Mouse (Mus musculus) ES-Bruce4 (cell line): Measurements from ENCODE around the gene Rrp1b. TPM values are rescaled to one million over a fixed set of nuclear protein-coding genes. Genes with fewer than 3 reads are reported as not detected.

Experiments used
- H3K27ac ChIP-seq: 2 replicates; pipeline ENCODE4 v1.5.1; 2012; ENCODE audit warnings: low read length, inconsistent platforms; ENCODE audit not compliant: insufficient read depth
- H3K27me3 ChIP-seq: 2 replicates; pipeline ENCODE4 v1.6.1; 2012; ENCODE audit warnings: mild to moderate bottlenecking, low read length, inconsistent platforms; ENCODE audit not compliant: control insufficient read depth, poor library complexity, insufficient read depth, severe bottlenecking
- H3K36me3 ChIP-seq: 2 replicates; pipeline ENCODE4 v1.6.1; 2012; ENCODE audit warnings: inconsistent platforms, mild to moderate bottlenecking, low read length, moderate library complexity; ENCODE audit not compliant: control insufficient read depth, poor library complexity, insufficient read depth, severe bottlenecking
- H3K4me1 ChIP-seq: one replicate; pipeline ENCODE4 v1.8.1; 2011; ENCODE audit warnings: low read length; ENCODE audit not compliant: control insufficient read depth, insufficient read depth
- H3K4me3 ChIP-seq: 2 replicates; pipeline ENCODE4 v1.5.1; 2011; ENCODE audit warnings: low read depth, mild to moderate bottlenecking, low read length
- H3K9ac ChIP-seq: 2 replicates; pipeline ENCODE4 v1.6.1; 2012; ENCODE audit warnings: low read depth, mild to moderate bottlenecking, inconsistent platforms; ENCODE audit not compliant: poor library complexity, severe bottlenecking
- H3K9me3 ChIP-seq: replicated peaks from 2 replicates; pipeline ENCODE4 v1.6.1; 2012; ENCODE audit warnings: mild to moderate bottlenecking, low read length, inconsistent platforms; ENCODE audit not compliant: control insufficient read depth, poor library complexity, insufficient read depth, severe bottlenecking
- CTCF ChIP-seq: IDR thresholded peaks from one replicate; pipeline ENCODE4 v1.8.1; 2011; ENCODE audit warnings: low read depth, low read length
- EP300 ChIP-seq: IDR thresholded peaks from 2 replicates; pipeline ENCODE4 v1.6.1; 2011; ENCODE audit warnings: low read depth, low read length; ENCODE audit not compliant: insufficient read depth
- POLR2A ChIP-seq: IDR thresholded peaks from one replicate; pipeline ENCODE4 v1.8.1; 2011; ENCODE audit warnings: low read length; ENCODE audit not compliant: insufficient read depth
- polyA plus RNA-seq: library from polyadenylated mRNA; stranded (reverse); fragments of >200 nt; gene quantifications from 2 replicates; pipeline ENCODE4 v1.2.4, GENCODE M21; 2011; ENCODE audit warnings: low read depth; ENCODE audit not compliant: missing spikeins, insufficient read depth, insufficient read length

Rrp1b gene
- polyA plus RNA-seq, result 109 and 111 TPM in 2 replicates

GRCm38 (mm10) chr17:32035609-32036508 lies at the start of gene Rrp1b, which contains the start of gene Hsf2bp:
Gene Rrp1b (plus strand): TSS chr17:32036100.
Gene Hsf2bp (minus strand): TSS chr17:32036349.
- TF ChIP-seq POLR2A (peak; percentile 10), CTCF (no peak), EP300 (no peak)
- H3K27me3 ChIP-seq, result no peaks in the 10 kb centered on the region
- peaks cover 15% of the 10 kb centered on the region for H3K36me3 ChIP-seq

GRCm38 (mm10) chr17:31986915-31987314 lies 49.0 kb upstream of the Rrp1b start:
- Histone ChIP-seq H3K9me3 (no peaks in the 10 kb centered on the region), H3K4me3 (no peak overlapping the region), H3K27ac (no peak overlapping the region), H3K27me3 (no peaks in the 10 kb centered on the region), H3K4me1 (no peaks in the 10 kb centered on the region), H3K9ac (no peak overlapping the region), H3K36me3 (no peaks in the 10 kb centered on the region)
- no peak for TF ChIP-seq POLR2A
- TF ChIP-seq CTCF, result no peak
- TF ChIP-seq EP300, result no peak

More at GRCm38 (mm10) chr17:32035609-32036508, at the start of gene Rrp1b, which contains the start of gene Hsf2bp:
- Histone ChIP-seq H3K4me3 (peak within 1 kb of the TSS; percentile 85), H3K9ac (peak within 1 kb of the TSS; percentile 74), H3K9me3 (no peaks in the 10 kb centered on the region), H3K27ac (no peak within 1 kb of the TSS), H3K4me1 (peaks cover 2% of the 10 kb centered on the region)

GRCm38 (mm10) chr17:31989035-31989434 lies 46.9 kb upstream of the Rrp1b start:
- H3K4me3 ChIP-seq, result no peak overlapping the region
- no peaks in the 10 kb centered on the region; the same call in 1 of the 2 replicates for H3K36me3 ChIP-seq
- no peaks in the 10 kb centered on the region for H3K9me3 ChIP-seq
- TF ChIP-seq POLR2A, result no peak
- no peak for TF ChIP-seq CTCF
- no peak for TF ChIP-seq EP300
- H3K27ac ChIP-seq, result no peak overlapping the region
- no peaks in the 10 kb centered on the region for H3K4me1 ChIP-seq
- H3K9ac ChIP-seq, result no peak overlapping the region
- no peaks in the 10 kb centered on the region for H3K27me3 ChIP-seq

GRCm38 (mm10) chr17:31992004-31992403 lies 43.9 kb upstream of the Rrp1b start:
- TF ChIP-seq EP300 (no peak), CTCF (no peak), POLR2A (no peak)
- H3K4me3 ChIP-seq, result no peak overlapping the region
- H3K27ac ChIP-seq, result no peak overlapping the region
- H3K9ac ChIP-seq, result no peak overlapping the region
- H3K9me3 ChIP-seq, result no peaks in the 10 kb centered on the region
- H3K4me1 ChIP-seq, result no peaks in the 10 kb centered on the region
- H3K27me3 ChIP-seq, result no peaks in the 10 kb centered on the region
- H3K36me3 ChIP-seq, result no peaks in the 10 kb centered on the region; the same call in 1 of the 2 replicates

- Histone ChIP-seq H3K4me3 (no peak overlapping the region), H3K27ac (no peak overlapping the region), H3K36me3 (no peaks in the 10 kb centered on the region; the same call in 1 of the 2 replicates), H3K4me1 (no peaks in the 10 kb centered on the region), H3K9ac (no peak overlapping the region), H3K27me3 (no peaks in the 10 kb centered on the region), H3K9me3 (no peaks in the 10 kb centered on the region)
- TF ChIP-seq CTCF (no peak), EP300 (no peak), POLR2A (no peak)
Measured at GRCm38 (mm10) chr17:31993354-31993753, 42.5 kb upstream of the Rrp1b start.

- TF ChIP-seq POLR2A (no peak), CTCF (no peak), EP300 (no peak)
- Histone ChIP-seq H3K9me3 (no peaks in the 10 kb centered on the region), H3K27me3 (no peaks in the 10 kb centered on the region), H3K27ac (no peak overlapping the region), H3K4me3 (no peak overlapping the region), H3K9ac (no peak overlapping the region), H3K4me1 (no peaks in the 10 kb centered on the region), H3K36me3 (no peaks in the 10 kb centered on the region; the same call in 1 of the 2 replicates)
Measured at GRCm38 (mm10) chr17:31994132-31994531, 41.8 kb upstream of the Rrp1b start.
